Mouse (Mus musculus) gastrocnemius, adult 18-20 months (tissue): ENCODE measurements around the gene Fgf11. TPM values are rescaled to one million over a fixed set of nuclear protein-coding genes. Genes with fewer than 3 reads are reported as not detected.

ENCODE experiments used
- DNase-seq: peaks from one replicate; pipeline ENCODE4 v3.0.0; 2021; ENCODE audit warnings: low spot score
- long read RNA-seq, 2 experiments: library from polyadenylated mRNA; stranded (forward); transcript quantifications; one replicate each; pipeline ENCODE4 v2.0.0; 2021
- total RNA-seq, 2 experiments: library from RNA; stranded (reverse); gene quantifications; 2 replicates each; pipeline ENCODE4 v1.2.3; 2021

Gene Fgf11
- total RNA-seq = 1 to 10 TPM; 3.5 to 4.0 TPM
- long read RNA-seq, experiment 1, partial matches to known transcripts = 0 of 1 reads
- long read RNA-seq, experiment 1, other reads (novel, unspliced or antisense) = 0 of 1 reads
- long read RNA-seq, experiment 2 = 0 reads

DNA sequence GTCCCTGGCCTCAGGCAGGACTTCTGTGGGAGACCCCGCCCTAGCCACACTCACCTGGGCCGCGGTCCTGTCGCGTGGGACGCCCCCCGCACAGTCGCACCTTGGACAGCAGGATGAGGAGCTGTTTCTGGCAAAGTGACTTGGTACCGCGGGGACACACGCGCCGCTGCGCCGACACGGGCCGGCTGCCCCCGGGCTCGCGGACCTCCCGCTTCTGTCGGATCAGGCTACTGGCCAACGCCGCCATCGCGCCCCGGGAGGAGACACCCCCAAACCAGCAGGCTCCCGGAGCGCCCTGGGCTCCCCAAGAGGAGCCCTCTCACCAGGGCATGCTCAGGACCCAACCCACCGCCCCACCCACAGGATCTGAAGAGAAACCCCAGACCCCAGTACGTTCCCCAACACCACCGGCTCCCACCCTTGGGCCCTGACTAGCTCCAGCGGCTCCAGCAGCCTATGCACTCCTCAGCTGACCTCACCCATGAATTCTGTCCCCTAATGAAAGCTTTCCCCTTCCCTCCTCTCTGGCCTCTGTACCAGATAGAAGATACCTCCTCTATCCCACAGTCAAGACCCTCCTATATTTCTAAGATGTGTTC, at the start of gene Fgf11:
Gene Fgf11, minus strand, starts transcription at position 479 of the 599 bp plus-strand sequence.
- no peak for DNase-seq

DNA sequence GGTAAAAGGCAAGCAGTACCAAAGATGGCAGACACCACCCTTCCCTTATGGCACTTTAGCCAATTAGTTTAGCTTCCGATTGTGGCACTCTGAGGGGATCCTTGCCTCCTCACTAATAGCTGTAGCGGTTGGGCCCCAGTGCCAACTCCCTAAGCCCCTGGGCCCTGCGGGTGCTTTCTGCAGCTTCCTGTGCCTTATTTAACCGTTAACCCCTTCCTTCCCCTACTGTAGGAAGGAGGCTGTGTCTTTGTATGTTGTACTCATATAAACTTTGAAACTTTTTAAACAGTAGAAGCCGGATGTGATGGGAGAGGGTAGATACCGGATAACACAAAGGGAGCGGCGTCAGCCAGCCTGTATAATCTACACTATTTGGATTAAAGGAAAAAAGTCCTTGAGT, 49.1 kb upstream of the Fgf11 start:
- DNase-seq = no peak

DNA sequence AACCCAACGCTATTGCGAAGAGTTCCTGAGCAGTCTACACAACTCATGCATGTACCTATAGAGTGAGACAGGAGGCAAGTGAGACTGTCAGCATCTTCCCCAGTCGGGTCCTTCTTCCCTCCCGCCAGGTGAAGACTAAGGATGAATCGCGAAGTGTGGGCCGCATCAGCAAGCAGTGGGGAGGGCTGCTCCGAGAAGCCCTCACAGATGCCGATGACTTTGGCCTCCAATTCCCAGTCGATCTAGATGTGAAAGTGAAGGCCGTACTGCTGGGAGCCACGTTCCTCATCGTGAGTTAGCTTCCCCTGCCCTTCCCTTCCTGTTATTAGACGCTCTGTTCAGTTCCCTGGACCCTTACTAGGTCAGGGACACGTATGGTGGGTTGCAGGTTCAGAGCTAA, 48.2 kb upstream of the Fgf11 start:
- no peak for DNase-seq

DNA sequence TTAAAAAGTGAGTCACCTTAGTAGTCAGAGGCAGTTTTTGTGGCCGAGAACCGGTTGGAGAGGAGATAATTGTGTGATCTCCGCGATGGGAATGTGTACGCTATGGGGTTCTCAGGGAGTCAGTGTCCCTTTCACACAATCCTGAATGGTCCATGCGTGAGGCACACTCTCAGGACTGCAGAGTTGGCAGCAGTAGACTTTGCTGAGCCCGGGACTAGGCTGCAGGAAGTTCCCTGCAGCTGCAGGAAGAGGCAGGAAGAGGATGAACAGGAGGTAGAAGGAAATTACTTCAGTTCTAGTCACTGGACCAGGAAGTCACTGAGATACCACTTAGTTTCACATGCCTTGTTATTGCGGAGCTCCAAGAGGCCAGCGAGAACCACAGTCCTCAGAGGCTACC, 47.5 kb upstream of the Fgf11 start:
- no peak for DNase-seq

DNA sequence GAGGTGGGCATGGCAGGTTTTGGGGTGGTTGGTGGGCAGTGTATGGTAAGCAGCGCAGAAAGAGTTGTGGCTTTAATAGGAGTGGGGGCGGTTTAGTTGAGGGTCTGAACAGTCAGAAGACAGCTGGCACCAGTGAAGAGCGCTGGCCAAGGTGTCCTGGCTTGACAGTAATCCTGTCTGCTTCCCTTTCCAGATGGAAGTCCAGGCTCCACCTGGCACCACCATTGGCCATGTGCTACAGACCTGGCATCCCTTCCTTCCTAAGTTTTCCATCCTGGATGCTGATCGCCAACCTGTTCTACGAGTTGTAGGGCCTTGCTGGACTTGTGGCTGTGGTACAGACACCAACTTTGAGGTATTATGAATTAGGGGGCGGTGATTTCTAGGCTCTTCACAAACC, 46.4 kb upstream of the Fgf11 start:
- DNase-seq = no peak

DNA sequence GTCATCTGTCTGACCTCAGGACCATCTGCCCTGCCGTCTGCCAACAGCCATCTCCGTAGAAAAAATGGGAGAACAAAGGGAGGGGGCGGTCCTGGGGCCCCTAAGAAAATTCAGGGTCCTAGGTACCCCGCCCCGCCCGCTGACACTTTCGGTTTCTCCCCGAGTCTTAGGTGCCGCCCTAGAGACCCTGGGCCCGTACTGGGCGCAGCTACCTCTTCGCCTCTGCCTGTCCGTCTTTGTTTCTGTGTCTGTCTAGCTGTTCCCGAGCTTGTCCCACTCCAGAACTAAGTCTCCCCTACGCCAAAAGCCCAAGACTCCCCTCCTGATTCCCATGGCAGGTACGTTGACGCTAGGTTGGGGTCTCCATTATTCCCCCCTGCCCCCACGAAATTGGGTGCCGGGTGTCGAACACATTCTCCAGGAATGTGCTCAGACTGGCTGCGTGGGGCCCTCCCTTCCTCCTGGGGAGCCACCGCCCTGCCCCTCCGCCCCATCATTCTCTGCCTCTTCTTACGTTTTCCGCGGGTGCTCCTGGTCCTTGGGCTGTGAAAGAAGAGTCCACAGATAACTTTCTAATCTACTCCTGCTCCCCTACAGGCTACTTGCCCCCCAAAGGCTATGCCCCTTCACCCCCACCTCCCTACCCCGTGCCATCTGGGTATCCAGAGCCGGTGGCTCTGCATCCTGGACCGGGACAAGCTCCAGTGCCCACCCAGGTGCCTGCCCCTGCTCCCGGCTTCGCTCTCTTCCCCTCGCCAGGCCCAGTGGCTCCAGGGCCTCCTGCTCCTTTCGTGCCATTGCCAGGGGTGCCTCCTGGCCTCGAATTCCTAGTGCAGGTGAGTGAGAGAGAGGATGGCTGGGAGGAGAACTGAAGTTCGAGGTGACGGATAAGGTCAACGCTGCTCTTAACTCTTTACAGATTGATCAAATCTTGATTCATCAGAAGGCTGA, 45.4 kb upstream of the Fgf11 start:
- no peak for DNase-seq

DNA sequence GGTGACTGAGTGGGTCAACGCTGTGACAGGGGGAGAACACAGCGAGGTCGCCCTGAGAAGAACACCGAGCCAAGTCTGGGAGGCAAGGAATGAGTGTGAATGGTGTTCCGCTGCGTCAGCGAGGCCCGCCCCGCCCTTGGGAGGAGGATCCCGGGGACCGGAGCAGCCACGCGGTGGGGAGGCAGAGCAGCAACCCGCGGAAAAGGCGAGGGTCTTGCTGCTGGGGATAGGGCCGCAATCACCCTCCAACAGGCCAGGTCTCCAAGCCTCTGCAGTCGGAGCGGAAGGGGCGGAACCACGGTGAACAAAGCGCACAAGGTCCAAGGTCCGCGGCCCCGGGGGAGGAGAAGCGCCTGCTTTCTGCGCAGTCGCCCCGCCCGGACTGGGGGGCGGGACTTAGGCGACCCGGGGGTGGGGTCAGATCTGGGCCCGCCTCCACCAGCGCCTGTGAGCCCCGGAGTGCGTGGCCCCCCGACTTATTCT, 44.6 kb upstream of the Fgf11 start, which contains the start of gene Plscr3:
Gene Plscr3, plus strand, starts transcription at position 179 of the 483 bp plus-strand sequence.
- peak; percentile 90 for DNase-seq

DNA sequence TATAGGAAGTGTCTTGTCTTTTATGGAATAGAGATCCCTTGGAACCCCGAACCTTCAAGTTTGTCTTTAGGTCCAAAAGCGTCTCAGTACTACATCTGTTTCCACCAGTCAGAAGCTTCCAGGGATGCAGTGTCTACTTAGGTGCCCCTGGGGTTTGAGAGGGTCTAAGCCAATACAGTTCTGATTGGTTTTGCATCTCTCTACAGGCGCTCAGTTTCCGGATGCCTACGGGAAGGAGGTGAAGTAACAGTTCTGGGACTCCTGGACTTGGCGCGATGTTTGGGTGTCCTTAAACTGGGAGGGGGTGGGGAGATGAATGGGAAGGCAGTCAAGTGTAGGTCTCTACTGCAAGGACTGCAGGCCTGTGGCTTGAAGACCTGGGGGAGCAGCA, 37.1 kb upstream of the Fgf11 start:
- DNase-seq = no peak

DNA sequence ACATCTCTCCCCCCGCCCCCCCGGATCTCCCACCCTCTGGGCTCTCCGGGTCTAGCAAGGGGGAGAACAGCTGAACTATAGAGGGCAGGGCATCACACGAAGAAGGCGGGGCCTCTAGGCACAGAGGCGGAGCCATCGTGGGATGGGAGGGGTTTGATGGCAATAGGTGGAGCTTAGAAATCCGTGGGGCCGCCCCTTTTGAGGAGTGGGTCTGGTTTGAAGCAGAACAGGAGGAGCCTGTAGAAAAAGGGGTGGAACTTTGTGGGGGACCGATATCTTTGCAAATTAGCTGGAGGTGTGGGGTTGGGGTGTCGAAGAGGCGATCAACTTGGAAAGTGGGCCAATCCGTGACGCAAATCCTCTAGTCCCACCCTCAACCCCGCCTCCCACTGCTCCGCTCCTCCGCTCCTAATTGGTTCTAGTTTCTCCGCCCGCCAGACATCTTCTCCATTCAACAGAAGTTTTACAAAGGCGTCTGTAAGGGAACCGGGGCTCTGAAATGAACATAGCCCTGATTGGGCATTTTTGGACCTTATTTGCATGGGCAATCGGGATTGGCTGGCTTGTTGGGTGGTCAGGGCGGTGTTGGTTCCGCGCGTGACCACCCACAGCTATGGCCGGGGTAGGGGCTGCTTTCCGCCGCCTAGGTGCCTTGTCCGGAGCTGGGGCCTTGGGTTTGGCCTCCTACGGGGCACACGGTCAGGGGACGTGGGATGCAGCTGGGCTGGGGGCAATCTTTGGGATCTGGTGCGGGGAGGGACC, 36.5 kb upstream of the Fgf11 start, which contains the start of gene Tmem256:
Gene Tmem256, plus strand, starts transcription at position 563 of the 762 bp plus-strand sequence.
- DNase-seq = peak; percentile 98

DNA sequence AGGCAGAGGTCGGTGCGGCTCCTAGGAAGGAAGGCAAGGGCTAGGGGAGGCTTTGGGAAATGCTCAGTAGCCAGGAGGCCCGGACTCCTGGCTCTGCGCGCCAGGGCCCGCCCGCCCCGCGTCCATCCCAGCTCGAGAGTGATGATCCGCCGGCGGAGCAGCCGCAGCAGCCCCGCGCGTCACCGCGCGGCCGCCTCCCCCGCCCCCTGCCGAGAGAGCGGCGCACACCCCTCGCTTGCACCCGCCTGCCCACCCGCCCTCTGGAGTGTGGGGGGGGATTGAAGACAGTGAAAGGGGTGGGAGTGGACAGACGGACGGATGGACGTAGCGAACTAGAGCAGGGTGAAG, 35.9 kb upstream of the Fgf11 start, which contains the start of gene Nlgn2:
Gene Nlgn2, minus strand, starts transcription at position 181 of the 348 bp plus-strand sequence.
- no peak for DNase-seq

DNA sequence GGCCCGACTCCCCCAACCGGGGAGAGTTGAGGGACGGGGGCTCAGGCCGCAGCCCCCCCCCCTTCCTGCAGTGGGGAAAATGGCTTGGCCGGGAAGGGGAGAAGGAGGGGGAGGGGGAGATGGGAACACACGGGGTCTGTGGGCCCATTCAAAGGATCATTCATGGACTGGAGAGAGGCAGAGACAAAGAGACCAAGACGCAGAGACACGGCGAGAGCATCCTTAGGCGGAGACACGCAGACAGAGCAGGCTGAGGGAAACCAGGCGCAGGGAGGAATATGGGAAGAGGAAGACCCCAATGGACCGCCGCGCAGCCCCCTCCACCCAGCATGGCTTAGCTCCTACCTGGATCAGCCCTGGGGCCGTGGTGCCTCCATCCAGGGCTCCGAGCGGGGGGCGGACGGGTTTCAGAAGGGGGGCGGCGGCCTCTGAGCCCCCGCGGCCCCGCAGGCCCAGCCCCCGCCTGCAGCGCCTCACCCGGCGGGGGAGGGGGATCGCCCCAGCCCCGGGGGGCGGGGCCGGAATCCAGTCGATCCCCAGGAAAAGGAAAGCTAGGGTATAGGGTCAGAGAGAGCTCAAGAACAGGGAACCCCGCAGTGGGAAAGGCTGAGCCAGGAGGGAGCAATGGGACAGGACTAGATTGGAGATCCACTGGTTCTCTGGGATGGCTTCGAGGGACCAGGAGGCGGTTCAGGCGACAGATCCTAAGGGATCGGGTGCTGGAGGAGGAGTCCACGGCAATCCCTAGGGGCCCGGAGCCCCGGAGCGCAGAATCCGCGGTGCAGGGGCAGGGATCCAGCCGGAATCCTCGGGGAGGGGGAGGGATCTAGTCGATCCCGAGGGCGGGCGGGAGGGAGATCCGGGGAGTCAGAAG, 35.3 kb upstream of the Fgf11 start:
- peak; percentile 36 for DNase-seq

DNA sequence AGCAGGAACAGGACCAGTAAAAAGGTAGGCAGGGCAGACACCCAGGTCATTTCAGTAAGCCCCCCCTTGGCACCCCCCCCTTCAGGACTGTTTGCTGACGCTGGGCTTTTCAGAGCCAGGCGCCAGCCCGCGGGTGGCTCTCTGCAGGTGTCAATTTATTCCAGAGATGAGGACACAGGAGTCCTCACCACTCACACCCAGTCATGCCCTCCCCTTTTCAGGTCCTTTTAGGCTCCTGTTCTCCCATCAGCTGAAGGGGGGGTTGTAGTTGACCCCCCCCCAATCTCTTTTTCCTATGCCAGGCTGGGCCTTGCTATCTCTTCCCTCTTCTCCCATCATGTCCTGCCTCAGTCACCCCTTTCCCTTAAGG, 34.3 kb upstream of the Fgf11 start:
- no peak for DNase-seq

DNA sequence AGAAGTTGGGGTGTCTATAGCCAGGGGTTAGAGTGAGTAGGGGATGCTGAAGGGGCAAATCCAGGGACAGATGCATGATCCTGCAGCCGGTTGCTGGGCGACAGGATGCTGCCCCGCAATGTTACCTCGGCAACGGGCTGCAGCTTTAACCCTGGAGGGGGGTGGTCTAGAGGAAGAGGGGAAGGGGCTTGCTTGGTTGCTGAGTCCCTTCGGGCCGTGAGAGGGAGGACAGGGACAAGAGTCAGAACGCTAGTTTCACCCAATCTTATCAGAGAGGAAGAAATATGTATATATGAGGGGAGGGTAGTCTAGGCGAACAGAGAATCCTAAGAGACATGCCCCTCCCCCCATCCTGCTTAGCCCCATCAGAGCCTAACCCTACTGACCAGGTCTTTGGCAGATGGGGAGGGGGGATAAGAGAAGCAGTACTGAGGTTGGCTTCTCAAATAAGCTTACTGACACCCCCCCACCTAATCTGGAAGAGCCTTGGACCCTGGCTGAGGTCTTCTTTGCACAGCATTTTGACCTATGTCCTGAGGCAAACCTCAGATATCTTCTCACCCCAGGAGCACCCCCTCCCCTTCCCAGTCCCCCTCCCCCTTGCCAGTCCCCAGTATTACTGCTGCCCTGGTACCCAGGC, 33.8 kb upstream of the Fgf11 start:
- DNase-seq = no peak

DNA sequence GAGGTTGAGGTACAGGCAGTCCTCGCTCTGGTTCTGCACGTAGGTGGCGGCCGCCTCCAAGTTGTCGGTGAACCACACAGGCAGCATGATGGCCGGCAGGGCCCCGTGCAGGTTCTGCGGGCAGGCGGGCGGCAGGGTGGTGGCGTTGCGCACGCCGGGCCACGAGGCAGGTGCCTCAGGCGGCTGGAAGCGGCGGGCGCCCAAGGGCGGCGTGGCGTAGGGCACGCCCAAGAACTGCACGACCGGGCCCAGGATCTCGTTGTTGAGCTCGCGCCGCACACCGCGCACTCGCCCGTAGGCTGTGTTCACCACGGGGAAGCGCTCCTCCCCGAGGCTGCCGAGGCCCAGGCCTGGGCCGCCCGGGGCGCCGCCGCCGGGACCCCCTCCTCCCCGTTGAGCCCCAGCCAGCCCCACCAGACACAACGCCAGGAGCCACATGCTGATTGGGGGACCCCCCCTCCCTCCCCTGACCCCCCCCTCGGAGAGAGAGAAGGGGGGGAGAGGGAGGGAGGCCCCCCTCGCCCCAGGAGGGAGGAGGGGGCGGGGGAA, 32.4 kb upstream of the Fgf11 start:
- no peak for DNase-seq

DNA sequence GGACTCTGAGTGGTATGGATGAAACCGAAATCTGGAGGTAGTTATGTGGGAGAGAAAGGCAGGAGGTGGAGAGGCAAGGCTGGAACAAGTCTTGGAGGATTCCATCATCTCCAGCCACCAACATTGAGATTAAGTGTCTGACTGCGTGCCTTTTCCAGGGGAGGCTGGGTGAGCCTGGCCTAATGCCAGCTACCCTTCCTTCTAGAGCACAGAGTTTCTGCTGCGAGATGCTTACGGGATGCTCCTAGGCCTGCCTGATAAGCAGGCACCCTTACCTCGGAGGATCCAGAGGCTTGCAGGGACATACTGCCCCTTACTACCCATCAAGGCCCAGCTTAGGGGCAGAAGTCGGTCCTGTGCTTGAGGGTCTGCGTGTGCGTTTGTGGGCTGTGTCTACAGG, 31.9 kb upstream of the Fgf11 start:
- DNase-seq = no peak

DNA sequence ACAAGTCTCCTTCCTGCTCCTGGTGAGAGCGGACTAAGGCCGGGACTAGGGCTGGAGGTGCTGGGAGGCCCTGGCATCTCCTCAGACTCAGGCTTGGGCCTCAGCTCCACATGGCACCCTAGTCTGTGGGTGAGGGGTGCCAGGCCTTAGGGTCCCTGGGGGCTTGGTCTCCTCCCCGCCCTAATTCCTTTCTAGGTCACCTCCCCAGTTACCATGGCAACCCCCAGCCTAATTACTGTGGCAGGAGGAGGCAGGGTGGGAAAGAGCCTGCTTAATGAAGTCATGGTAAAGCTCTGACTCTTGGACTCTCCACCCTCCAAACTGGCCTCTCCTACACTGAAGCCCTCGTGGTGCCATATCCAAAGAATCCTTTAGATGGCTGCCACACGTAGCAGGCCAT, 27.2 kb upstream of the Fgf11 start:
- no peak for DNase-seq

DNA sequence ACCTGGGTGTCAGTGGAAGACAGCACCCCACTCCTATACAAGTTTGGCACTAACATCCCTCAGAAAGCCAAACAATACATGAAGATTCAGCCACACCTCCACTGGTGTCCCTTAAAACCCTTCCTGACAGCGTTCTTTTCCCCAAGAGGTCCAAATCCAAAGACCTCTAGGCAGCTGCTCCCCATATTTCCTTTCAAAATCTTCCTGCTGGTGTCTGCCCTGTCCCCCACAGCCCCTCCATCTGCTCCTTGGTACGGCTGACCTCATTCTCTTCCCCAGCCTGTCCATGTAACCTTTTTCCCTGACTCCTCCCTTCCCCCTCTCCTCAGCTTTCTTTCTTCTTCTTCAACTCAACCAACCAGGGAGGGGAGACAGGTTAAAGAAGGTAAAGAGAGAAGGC, 21.8 kb upstream of the Fgf11 start:
- DNase-seq = no peak

DNA sequence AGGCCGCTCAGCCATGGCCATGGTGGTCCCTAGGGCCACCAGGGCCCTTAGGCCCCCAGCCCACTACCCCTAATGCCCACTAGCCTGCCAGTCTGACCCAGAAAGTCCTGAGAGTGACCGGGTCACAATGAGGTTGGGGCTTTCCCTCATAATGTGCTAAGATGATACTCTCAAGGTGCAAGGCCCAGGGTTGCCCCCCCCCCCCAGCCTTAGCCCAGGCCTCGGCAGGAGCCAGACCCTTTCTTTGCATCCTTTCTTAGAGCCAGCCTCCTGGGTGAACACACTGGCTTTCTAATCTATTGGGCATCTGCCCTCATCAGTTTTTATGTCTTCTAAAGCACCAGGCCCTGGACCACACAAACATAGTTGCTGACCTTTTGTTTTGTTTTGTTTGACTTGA, 20.4 kb upstream of the Fgf11 start, which contains the start of gene Spem1:
Gene Spem1, minus strand, starts transcription at position 101 of the 400 bp plus-strand sequence.
- no peak for DNase-seq

DNA sequence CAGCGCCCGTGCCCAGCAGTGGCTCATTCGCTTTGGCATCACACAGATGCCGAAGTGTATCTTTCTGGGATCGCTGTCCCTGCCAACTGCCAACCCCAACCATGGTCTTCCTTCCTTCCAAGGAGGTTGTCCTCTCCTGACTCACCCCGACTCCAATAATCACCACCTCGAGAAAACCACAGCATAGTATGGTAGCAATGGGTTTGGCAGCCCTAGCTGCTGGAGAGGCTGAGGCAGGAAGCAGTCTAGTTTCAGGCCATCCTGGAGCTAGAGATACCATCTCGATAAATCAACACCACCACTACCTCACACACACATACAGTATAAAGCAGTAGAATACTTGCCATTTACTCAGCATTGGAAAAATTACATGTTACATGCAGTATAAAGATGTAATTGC, 17.2 kb upstream of the Fgf11 start:
- no peak for DNase-seq

DNA sequence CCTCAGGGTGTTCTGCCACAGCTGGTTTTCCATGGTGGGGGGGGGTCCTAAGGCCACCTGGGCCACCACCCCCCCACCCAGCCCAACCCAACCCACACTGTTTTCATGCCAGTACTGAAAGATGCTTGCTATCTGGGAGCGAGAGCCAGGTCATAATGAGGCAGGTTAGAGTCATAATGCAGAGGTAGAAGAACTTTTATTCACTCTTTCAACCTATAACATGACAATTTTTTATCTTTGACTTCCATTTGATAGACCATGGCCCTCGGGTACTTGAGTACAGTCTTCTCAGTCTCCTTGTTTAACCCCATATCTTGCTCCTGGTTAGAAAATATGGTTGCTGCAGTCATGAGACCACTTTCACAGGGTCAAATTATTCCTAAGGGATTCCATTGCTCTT, 16.7 kb upstream of the Fgf11 start, which contains the start of gene Spem2:
Gene Spem2, minus strand, starts transcription at position 101 of the 400 bp plus-strand sequence.
- DNase-seq = no peak
